Mouse (Mus musculus): ENCODE data around the gene Gm20388.

GRCm38 (mm10) chr8:122039452-122039851, 2128.8 kb downstream of the Gm20388 start:
- TF ChIP-seq CTCF (IDR thresholded peaks at IDR 0.05; ENCODE audit: low read depth) (no peak), EP300 (IDR thresholded peaks at IDR 0.05; ENCODE audit: low read depth) (no peak)
